Mouse (Mus musculus) Patski (cell line): ENCODE measurements around the gene Pi4k2b. TPM values are rescaled to one million over a fixed set of nuclear protein-coding genes. Genes with fewer than 3 reads are reported as not detected.
A peak's percentile ranks its signal among the peaks of the same experiment; 100 is the strongest.
"Not testable (repeated sequence)": the region's sequence is repeated elsewhere in the genome, so short reads cannot be mapped to it uniquely, and the experiment has no call there.

Source experiments
- ATAC-seq: fragments of 100-300 bp; one replicate; pipeline ENCODE4 v1.8.0; 2021
- CTCF ChIA-PET: fragments of 350-600 bp; sonication (Branson Sonifier 250); formaldehyde crosslinking; loops from one replicate; lab custom pipeline; 2022; ENCODE audit warnings: inconsistent platforms; lab: Charles Lee
- POLR2A ChIA-PET: fragments of 350-600 bp; sonication (Branson Sonifier 250); formaldehyde crosslinking; loops from one replicate; lab custom pipeline; 2022; ENCODE audit warnings: antibody characterized with exemption, inconsistent platforms; lab: Charles Lee
- DNase-seq: peaks from one replicate; pipeline ENCODE4 v3.0.0-alpha.2; 2011; ENCODE audit warnings: low read depth, low spot score
- H3K27me3 ChIP-seq: fragments of 371-371 bp; one replicate; pipeline ENCODE4 v1.5.1; 2021
- CTCF ChIP-seq: fragments of 100-300 bp; IDR thresholded peaks from one replicate; pipeline ENCODE4 v1.5.1; 2021
- in situ Hi-C: fragments of 300-500 bp; cut with MboI; formaldehyde crosslinking; loops from 3 replicates; pipeline ENCODE4 v1.11.1; 2018; ENCODE audit warnings: low pct_unique_long_range_greater_than_20kb, mixed read lengths
- polyA plus RNA-seq: library from polyadenylated mRNA; unstranded; gene quantifications from one replicate; pipeline ENCODE4 v1.2.3, GENCODE M21; 2021

Gene Pi4k2b
- polyA plus RNA-seq, 1 experiment from 2014 or later = 22.3 TPM

- POLR2A ChIA-PET = no interaction called here
- TF ChIP-seq CTCF = peak; percentile 76
- in situ Hi-C loops = no loop called here
- ATAC-seq (peak; percentile 65), DNase-seq (no peak)
- CTCF ChIA-PET = interaction anchor here (1.0 to 1.4 kb wide), 4 partner anchors 8 to 12 kb away, joined by 3 to 4 read pairs (median 3); no protein-coding TSS in a partner anchor
- H3K27me3 ChIP-seq = peaks cover 32% of the 10 kb centered on the region
Measured at GRCm38 (mm10) chr5:52742112-52742813, 889 bp downstream of the Pi4k2b start.

DNA sequence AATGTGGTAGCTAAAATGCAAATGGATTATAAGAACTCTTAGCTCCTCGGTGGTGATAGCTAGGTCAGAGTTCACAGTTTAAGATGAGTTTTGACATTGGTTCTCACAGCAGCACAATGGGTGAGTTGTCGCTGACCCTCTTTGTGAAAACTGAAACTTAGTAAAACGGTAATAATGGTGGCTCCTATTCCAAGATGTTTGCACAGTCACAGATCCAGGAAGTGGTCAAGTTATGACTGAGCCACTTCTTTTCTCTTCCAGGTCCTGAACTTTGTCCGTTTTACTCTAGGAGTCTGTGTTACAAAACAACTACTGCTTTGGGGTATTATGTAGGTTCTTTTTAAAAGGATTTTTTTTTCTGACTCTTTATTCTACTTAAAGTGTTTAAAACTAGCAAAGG is 1.9 kb downstream of the Pi4k2b start:
- CTCF ChIA-PET = interaction anchor here (1.0 to 1.4 kb wide), 5 partner anchors 8 to 62 kb away, joined by 3 to 4 read pairs (median 3); no protein-coding TSS in a partner anchor
- TF ChIP-seq CTCF = no peak
- in situ Hi-C loops = no loop called here
- ATAC-seq = no peak
- H3K27me3 ChIP-seq = peaks cover 31% of the 10 kb centered on the region
- POLR2A ChIA-PET = no interaction called here
- DNase-seq = no peak

GRCm38 (mm10) chr5:52746920-52747319 is 5.5 kb downstream of the Pi4k2b start:
- ATAC-seq (no peak), DNase-seq (no peak)
- ChIA-PET POLR2A (no interaction called here), CTCF (no interaction called here)
- in situ Hi-C loops = no loop called here
- TF ChIP-seq CTCF = no peak
- H3K27me3 ChIP-seq = peaks cover 6% of the 10 kb centered on the region

DNA sequence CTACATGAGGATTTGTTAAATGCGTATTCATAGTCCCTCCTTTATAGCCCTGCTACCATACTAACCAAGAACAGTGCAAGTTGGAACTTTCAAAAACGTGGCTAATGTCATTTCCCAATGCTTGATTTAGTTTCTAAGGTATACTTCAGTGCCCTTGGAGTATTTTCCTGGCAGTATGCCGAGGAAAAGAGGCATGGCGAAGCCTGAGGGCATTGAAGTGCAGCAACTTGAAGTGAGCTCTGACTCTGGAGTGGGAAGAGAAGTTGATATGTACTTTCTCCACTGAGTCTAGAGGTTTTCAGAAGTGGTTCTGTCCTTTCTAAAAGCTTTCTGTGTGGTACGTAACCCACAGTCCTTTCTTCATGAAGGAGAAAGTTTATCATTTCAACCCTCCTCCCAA is 7.4 kb downstream of the Pi4k2b start:
- DNase-seq (no peak), ATAC-seq (no peak)
- in situ Hi-C loops = no loop called here
- ChIA-PET CTCF (no interaction called here), POLR2A (no interaction called here)
- H3K27me3 ChIP-seq = peaks cover 16% of the 10 kb centered on the region
- TF ChIP-seq CTCF = no peak

DNA sequence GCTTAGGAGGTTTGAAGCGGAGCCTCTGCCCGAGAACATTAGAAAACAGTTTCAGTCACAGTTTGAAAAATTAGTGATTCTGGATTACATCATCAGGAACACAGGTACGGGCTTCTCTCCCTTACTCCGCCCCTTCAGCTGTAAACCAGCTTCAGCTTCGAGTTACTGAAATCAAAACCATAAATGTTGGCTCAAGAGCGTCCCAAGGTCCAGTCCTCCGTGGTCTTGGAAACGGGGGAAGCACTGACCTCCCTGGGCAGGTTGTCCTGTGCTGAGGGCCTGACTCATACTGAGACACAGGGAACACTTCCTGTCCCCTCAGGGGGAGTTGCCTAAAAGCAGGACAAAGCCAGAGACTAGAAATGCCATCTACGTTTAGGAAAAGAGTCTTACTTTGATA is 11.8 kb downstream of the Pi4k2b start:
- in situ Hi-C loops = no loop called here
- TF ChIP-seq CTCF = no peak
- POLR2A ChIA-PET = no interaction called here
- ATAC-seq = no peak
- no peak for DNase-seq
- H3K27me3 ChIP-seq = peaks cover 14% of the 10 kb centered on the region
- CTCF ChIA-PET = interaction anchor here (1.0 to 2.6 kb wide), 4 partner anchors 11 to 72 kb away, joined by 3 to 9 read pairs (median 4); no protein-coding TSS in a partner anchor

GRCm38 (mm10) chr5:52754196-52754595 is 12.8 kb downstream of the Pi4k2b start:
- H3K27me3 ChIP-seq = peaks cover 14% of the 10 kb centered on the region
- ChIA-PET POLR2A (interaction anchor here (0.6 kb wide), 1 partner anchor 1198 kb away, joined by 3 read pairs; no protein-coding TSS in a partner anchor), CTCF (interaction anchor here (0.8 to 2.6 kb wide), 5 partner anchors 11 to 25 kb away, joined by 3 to 9 read pairs (median 3); no protein-coding TSS in a partner anchor)
- no peak for TF ChIP-seq CTCF
- no peak for ATAC-seq
- no peak for DNase-seq
- in situ Hi-C loops = no loop called here

- DNase-seq (no peak), ATAC-seq (no peak)
- no peak for TF ChIP-seq CTCF
- CTCF ChIA-PET = no interaction called here
- in situ Hi-C loops = no loop called here
- H3K27me3 ChIP-seq = peaks cover 14% of the 10 kb centered on the region
- POLR2A ChIA-PET = no interaction called here
Measured at GRCm38 (mm10) chr5:52755337-52755736, 14.0 kb downstream of the Pi4k2b start.

DNA sequence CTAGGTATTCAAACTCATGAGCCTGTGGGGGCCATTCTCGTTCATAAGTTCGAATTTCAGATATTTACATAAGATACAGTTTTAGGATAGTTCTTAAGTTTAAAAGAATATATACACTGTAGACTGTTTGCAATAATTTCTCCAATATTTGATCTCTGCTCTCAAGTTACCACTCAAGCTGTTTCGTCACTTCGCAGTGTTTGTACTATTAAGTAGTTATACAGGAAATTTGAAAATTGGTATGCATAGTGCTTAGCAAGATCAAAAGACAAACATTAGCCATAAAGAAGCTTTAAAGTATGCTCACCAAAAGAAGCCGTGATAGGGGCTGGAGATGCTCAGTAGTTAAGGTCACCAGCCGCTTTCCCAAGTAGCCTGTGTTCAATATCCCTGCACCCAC is 14.6 kb downstream of the Pi4k2b start:
- DNase-seq (no peak), ATAC-seq (no peak)
- no peak for TF ChIP-seq CTCF
- H3K27me3 ChIP-seq = peaks cover 14% of the 10 kb centered on the region
- ChIA-PET CTCF (no interaction called here), POLR2A (no interaction called here)
- in situ Hi-C loops = no loop called here

- CTCF ChIA-PET = interaction anchor here (1.1 to 1.5 kb wide), 2 partner anchors 11 to 12 kb away, joined by 3 to 5 read pairs; partner anchors contain the start of gene Zcchc4
- DNase-seq (no peak), ATAC-seq (no peak)
- in situ Hi-C loops = no loop called here
- no peak for TF ChIP-seq CTCF
- POLR2A ChIA-PET = interaction anchor here (0.6 kb wide), 1 partner anchor 45 kb away, joined by 5 read pairs; no protein-coding TSS in a partner anchor
- no peaks in the 10 kb centered on the region for H3K27me3 ChIP-seq
Measured at GRCm38 (mm10) chr5:52762586-52762985, 21.2 kb downstream of the Pi4k2b start.

GRCm38 (mm10) chr5:52774267-52774666 is 32.9 kb downstream of the Pi4k2b start:
- TF ChIP-seq CTCF = no peak
- CTCF ChIA-PET = interaction anchor here (0.9 to 1.3 kb wide), 4 partner anchors 9 to 15 kb away, joined by 3 to 4 read pairs (median 4); no protein-coding TSS in a partner anchor
- H3K27me3 ChIP-seq = no peaks in the 10 kb centered on the region
- in situ Hi-C loops = no loop called here
- POLR2A ChIA-PET = interaction anchor here (0.7 to 1.5 kb wide), 2 partner anchors 24 to 289 kb away, joined by 3 to 4 read pairs; no protein-coding TSS in a partner anchor
- no peak for DNase-seq
- ATAC-seq = no peak

GRCm38 (mm10) chr5:52775237-52775636 is 33.9 kb downstream of the Pi4k2b start, which contains the start of gene Zcchc4:
Zcchc4 (plus strand) TSS chr5:52775409.
- no peak for TF ChIP-seq CTCF
- ChIA-PET CTCF (interaction anchor here (0.9 to 1.2 kb wide), 4 partner anchors 11 to 21 kb away, joined by 3 to 4 read pairs (median 4); no protein-coding TSS in a partner anchor), POLR2A (interaction anchor here (1.5 kb wide), 1 partner anchor 25 kb away, joined by 4 read pairs; no protein-coding TSS in a partner anchor)
- no peaks in the 10 kb centered on the region for H3K27me3 ChIP-seq
- in situ Hi-C loops = no loop called here
- ATAC-seq (no peak), DNase-seq (peak; percentile 34)

DNA sequence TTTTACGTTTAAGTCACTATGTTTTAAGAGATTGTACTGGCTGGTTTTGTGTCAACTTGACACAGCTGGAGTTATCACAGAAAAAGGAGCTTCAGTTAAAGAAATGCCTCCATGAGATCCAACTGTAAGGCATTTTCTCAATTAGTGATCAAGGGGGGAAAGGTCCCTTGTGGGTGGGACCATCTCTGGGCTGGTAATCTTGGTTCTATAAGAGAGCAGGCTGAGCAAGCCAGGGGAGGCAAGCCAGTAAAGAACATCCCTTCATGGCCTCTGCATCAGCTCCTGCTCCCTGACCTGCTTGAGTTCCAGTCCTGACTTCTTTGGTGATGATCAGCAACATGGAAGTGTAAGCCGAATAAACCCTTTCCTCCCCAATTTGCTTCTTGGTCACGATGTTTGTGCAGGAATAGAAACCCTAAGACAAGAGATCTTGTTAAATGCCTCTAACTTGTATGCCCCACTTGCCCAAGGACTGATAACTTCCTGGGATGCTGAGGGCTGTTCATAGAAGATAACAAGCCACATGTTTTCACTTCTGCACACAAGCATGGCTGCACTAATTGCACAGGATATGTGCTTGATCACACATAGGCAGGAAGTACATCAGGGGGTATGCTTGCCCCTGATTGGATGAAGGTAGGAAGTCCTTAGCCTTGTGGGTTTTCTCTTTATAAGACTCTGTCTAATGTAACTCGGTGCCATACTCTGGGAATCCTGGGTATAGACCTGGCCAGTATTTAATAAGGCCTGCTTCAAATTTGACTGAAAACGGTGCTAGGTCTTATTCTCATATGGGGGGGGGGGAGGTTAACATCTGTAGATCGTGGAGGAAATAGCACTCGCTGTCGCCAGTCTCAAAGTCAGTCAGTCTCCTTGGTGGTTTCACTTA is 35.3 kb downstream of the Pi4k2b start:
- H3K27me3 ChIP-seq, POLR2A ChIA-PET, DNase-seq, in situ Hi-C loops, ATAC-seq: not testable (repeated sequence)
- CTCF ChIA-PET = interaction anchor here (1.0 to 1.2 kb wide), 3 partner anchors 8 to 23 kb away, joined by 3 read pairs; no protein-coding TSS in a partner anchor
